23 mouse cellular contexts compared by ENCODE assay signal in the genomic region with DNA sequence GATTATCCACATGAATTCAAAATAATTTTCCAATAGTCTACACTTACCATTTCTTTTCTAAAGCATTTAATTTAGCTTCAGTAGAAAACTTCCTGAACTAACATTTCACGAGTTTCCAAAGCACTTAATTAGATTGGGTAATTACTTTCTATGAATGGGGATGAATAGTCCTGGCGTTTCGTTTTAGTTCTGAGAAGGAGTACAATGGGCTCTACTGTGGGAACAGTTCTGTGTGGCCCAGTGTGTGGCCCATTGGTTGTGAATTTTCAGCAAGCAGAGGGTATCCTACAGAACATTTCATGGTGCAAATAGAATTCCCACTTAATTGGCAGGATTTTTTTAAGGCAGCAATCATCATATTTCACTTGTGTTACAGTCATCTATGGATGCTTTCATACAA.
A peak's percentile ranks its signal among the peaks of the same experiment; 100 is the strongest.
DNase-seq lines count a peak whose midpoint lies in the region; ATAC-seq and TF ChIP-seq lines count a peak whose summit lies in the region.
"Had no signal": no experiment of that assay in that cellular context is flagged by ENCODE, and none has a peak within 500 bp of the region (broad histone marks: within the 10 kb centered on the region; RNA-seq: fewer than 3 reads in every experiment).

No protein-coding gene starts in this region.

- H3K9ac ChIP-seq in midbrain, postnatal 0 days (replicated peaks; ENCODE audit: low read length, poor library complexity, severe bottlenecking) = no peak overlapping the region
- H3K9ac ChIP-seq in midbrain, embryonic 13.5 days (replicated peaks) = no peak overlapping the region
- H3K9ac ChIP-seq in forebrain, embryonic 14.5 days (ENCODE audit: low read length) = no peak overlapping the region
- no peak overlapping the region for H3K9ac ChIP-seq in neural tube, embryonic 14.5 days (replicated peaks; ENCODE audit: low read depth, low read length)
- H3K9ac ChIP-seq: embryonic facial prominence, embryonic 13.5 days; liver, embryonic 12.5 days had no signal

- H3K27me3 ChIP-seq in midbrain, postnatal 0 days (ENCODE audit: insufficient read depth, low read length) = no peaks in the 10 kb centered on the region
- H3K27me3 ChIP-seq in midbrain, embryonic 13.5 days = no peaks in the 10 kb centered on the region
- H3K27me3 ChIP-seq in forebrain, embryonic 14.5 days (replicated peaks; ENCODE audit: control insufficient read depth, insufficient read depth, low read length) = peaks cover 3% of the 10 kb centered on the region; the same call in 1 of the 2 replicates
- H3K27me3 ChIP-seq in neural tube, embryonic 14.5 days (ENCODE audit: control insufficient read depth, insufficient read depth, low read length) = no peaks in the 10 kb centered on the region
- no peaks in the 10 kb centered on the region for H3K27me3 ChIP-seq in kidney, adult 2 months (replicated peaks; ENCODE audit: control insufficient read depth, insufficient read depth, low read length)
- H3K27me3 ChIP-seq: embryonic facial prominence, embryonic 13.5 days; liver, embryonic 12.5 days had no signal

- peak; percentile 28 for DNase-seq in midbrain, postnatal 0 days (ENCODE audit: low spot score)
- peak; percentile 76 for DNase-seq in forebrain, embryonic 14.5 days (ENCODE audit: low spot score)
- no peak for DNase-seq in right cerebral cortex, postnatal 14 days
- no peak for DNase-seq in kidney, adult 2 months
- DNase-seq: adrenal gland, adult 8-10 months; cerebellum, adult 8-10 months; cerebellum, postnatal 36 days; embryo, embryonic 11 days; gastrocnemius, postnatal 10 days; kidney, adult 8-10 months; kidney, postnatal 14 days; lung, adult 18-20 months; lung, postnatal 10 days had no signal

- no peak overlapping the region for H3K27ac ChIP-seq in midbrain, postnatal 0 days (ENCODE audit: low read depth, low read length)
- no peak overlapping the region for H3K27ac ChIP-seq in midbrain, embryonic 13.5 days
- no peak overlapping the region for H3K27ac ChIP-seq in forebrain, embryonic 14.5 days (ENCODE audit: low read depth, low read length)
- no peak overlapping the region for H3K27ac ChIP-seq in neural tube, embryonic 14.5 days (ENCODE audit: low read depth, low read length)
- no peak overlapping the region for H3K27ac ChIP-seq in kidney, adult 2 months (ENCODE audit: insufficient read depth, low read depth, low read length)
- H3K27ac ChIP-seq: embryonic facial prominence, embryonic 13.5 days; heart, embryonic 10.5 days; layer of hippocampus, adult 2 months; liver, embryonic 12.5 days had no signal

- no peaks in the 10 kb centered on the region for H3K36me3 ChIP-seq in midbrain, postnatal 0 days (ENCODE audit: insufficient read depth, low read length)
- H3K36me3 ChIP-seq in midbrain, embryonic 13.5 days = no peaks in the 10 kb centered on the region
- H3K36me3 ChIP-seq in forebrain, embryonic 14.5 days (ENCODE audit: control insufficient read depth, insufficient read depth, low read length) = no peaks in the 10 kb centered on the region
- no peaks in the 10 kb centered on the region for H3K36me3 ChIP-seq in neural tube, embryonic 14.5 days (ENCODE audit: control insufficient read depth, insufficient read depth, low read length)
- no peaks in the 10 kb centered on the region for H3K36me3 ChIP-seq in kidney, adult 2 months (ENCODE audit: control insufficient read depth, insufficient read depth, low read length)
- H3K36me3 ChIP-seq: embryonic facial prominence, embryonic 13.5 days; heart, embryonic 10.5 days; liver, embryonic 12.5 days had no signal

- no peak overlapping the region for H3K4me2 ChIP-seq in midbrain, postnatal 0 days (ENCODE audit: low read depth, low read length, poor library complexity, severe bottlenecking)
- H3K4me2 ChIP-seq in midbrain, embryonic 13.5 days (replicated peaks) = no peak overlapping the region
- no peak overlapping the region for H3K4me2 ChIP-seq in forebrain, embryonic 14.5 days (ENCODE audit: low read length)
- no peak overlapping the region for H3K4me2 ChIP-seq in neural tube, embryonic 14.5 days (ENCODE audit: low read depth, low read length)
- H3K4me2 ChIP-seq: embryonic facial prominence, embryonic 13.5 days; liver, embryonic 12.5 days; midbrain, embryonic 11.5 days had no signal

- TF ChIP-seq POLR2A in kidney, adult 2 months (IDR thresholded peaks at IDR 0.05; ENCODE audit: low read depth, low read length) = no peak

- 20% methylated on average over 3 of the region's 3 CpGs for WGBS in midbrain, postnatal 0 days
- WGBS in midbrain, embryonic 13.5 days = 8% methylated on average over 3 of the region's 3 CpGs
- WGBS in forebrain, embryonic 14.5 days = 2% methylated on average over 3 of the region's 3 CpGs
- 9% methylated on average over 3 of the region's 3 CpGs for WGBS in neural tube, embryonic 14.5 days
- WGBS in kidney, adult 2 months = 52% methylated on average over 3 of the region's 3 CpGs

- TF ChIP-seq CTCF in midbrain, postnatal 0 days (IDR thresholded peaks at IDR 0.05) = no peak
- TF ChIP-seq CTCF in kidney, adult 2 months (conservative IDR thresholded peaks at IDR 0.05; ENCODE audit: insufficient read depth, insufficient read length, low read depth, low read length) = no peak

- no peak for ATAC-seq in midbrain, postnatal 0 days (ENCODE audit: low FRiP score)
- ATAC-seq in midbrain, embryonic 13.5 days = no peak
- peak; percentile 87 for ATAC-seq in forebrain, embryonic 14.5 days
- peak; percentile 84 for ATAC-seq in neural tube, embryonic 14.5 days (ENCODE audit: low read depth)
- ATAC-seq in cerebellum, adult (ENCODE audit: insufficient number of reproducible peaks, low FRiP score, low TSS enrichment) = no peak
- ATAC-seq: activated CD4-positive, CD25-positive, alpha-beta regulatory T cell, adult 4 months; liver, embryonic 12.5 days had no signal

- no peaks in the 10 kb centered on the region for H3K9me3 ChIP-seq in midbrain, postnatal 0 days (ENCODE audit: low read length)
- no peaks in the 10 kb centered on the region for H3K9me3 ChIP-seq in midbrain, embryonic 13.5 days
- no peaks in the 10 kb centered on the region for H3K9me3 ChIP-seq in forebrain, embryonic 14.5 days (replicated peaks; ENCODE audit: control insufficient read depth, low read length)
- H3K9me3 ChIP-seq in neural tube, embryonic 14.5 days (ENCODE audit: control insufficient read depth, low read length) = no peaks in the 10 kb centered on the region
- H3K9me3 ChIP-seq: embryonic facial prominence, embryonic 13.5 days; heart, embryonic 10.5 days; liver, embryonic 12.5 days had no signal

- no peak overlapping the region for H3K4me3 ChIP-seq in midbrain, postnatal 0 days (ENCODE audit: low read depth, low read length)
- H3K4me3 ChIP-seq in midbrain, embryonic 13.5 days (replicated peaks) = no peak overlapping the region
- H3K4me3 ChIP-seq in forebrain, embryonic 14.5 days (ENCODE audit: low read depth, low read length) = no peak overlapping the region
- H3K4me3 ChIP-seq in neural tube, embryonic 14.5 days (ENCODE audit: low read depth, low read length) = no peak overlapping the region
- no peak overlapping the region for H3K4me3 ChIP-seq in kidney, adult 2 months (ENCODE audit: insufficient read depth, low read depth, low read length)
- H3K4me3 ChIP-seq: embryonic facial prominence, embryonic 13.5 days; erythroblast, embryonic 14.5 days; heart, embryonic 10.5 days; layer of hippocampus, adult 2 months; liver, embryonic 12.5 days had no signal

- H3K4me1 ChIP-seq in midbrain, postnatal 0 days (ENCODE audit: insufficient read depth, low read length) = no peaks in the 10 kb centered on the region
- no peaks in the 10 kb centered on the region for H3K4me1 ChIP-seq in midbrain, embryonic 13.5 days (replicated peaks)
- no peaks in the 10 kb centered on the region for H3K4me1 ChIP-seq in forebrain, embryonic 14.5 days (ENCODE audit: control insufficient read depth, insufficient read depth, low read length)
- no peaks in the 10 kb centered on the region for H3K4me1 ChIP-seq in neural tube, embryonic 14.5 days (ENCODE audit: control insufficient read depth, insufficient read depth, low read length)
- no peaks in the 10 kb centered on the region for H3K4me1 ChIP-seq in kidney, adult 2 months (ENCODE audit: control insufficient read depth, insufficient read depth, low read length)
- H3K4me1 ChIP-seq: embryonic facial prominence, embryonic 13.5 days; heart, embryonic 10.5 days; liver, embryonic 12.5 days had no signal

Comparison
In these comparisons a context has a peak if more than half of its experiments do, and no peak if none do; other contexts are left out.
1. ATAC-seq: peak in forebrain, embryonic 14.5 days (single experiment) and neural tube, embryonic 14.5 days (single experiment); none in midbrain, postnatal 0 days (single experiment), midbrain, embryonic 13.5 days (single experiment) and cerebellum, adult (single experiment).
2. DNase-seq: peak in midbrain, postnatal 0 days (single experiment) and forebrain, embryonic 14.5 days (single experiment); none in right cerebral cortex, postnatal 14 days (single experiment) and kidney, adult 2 months (single experiment).